Mouse (Mus musculus) stomach, postnatal 0 days (tissue): Measurements from ENCODE around the gene Tars2. TPM values are rescaled to one million over a fixed set of nuclear protein-coding genes. Genes with fewer than 3 reads are reported as not detected.
"Not testable (repeated sequence)": the region's sequence is repeated elsewhere in the genome, so short reads cannot be mapped to it uniquely, and the experiment has no call there.

Experiments used
- ATAC-seq: fragments of 200-750 bp; cut with Nextera tagmentation; 2 replicates; pipeline ENCODE4 v1.8.0; 2017; ENCODE audit not compliant: low FRiP score, low TSS enrichment
- DNase-seq: peaks from one replicate; pipeline ENCODE4 v3.0.0-alpha.2; 2016; ENCODE audit warnings: low spot score
- H3K27ac ChIP-seq: fragments of 300-500 bp; sonication (generic); replicated peaks from 2 replicates; pipeline ENCODE4 v1.5.1; 2014; ENCODE audit warnings: mild to moderate bottlenecking, control low read depth
- H3K27me3 ChIP-seq: fragments of 300-500 bp; sonication (generic); 2 replicates; pipeline ENCODE4 v1.6.1; 2014; ENCODE audit warnings: low read length; ENCODE audit not compliant: control insufficient read depth, insufficient read depth
- H3K36me3 ChIP-seq: fragments of 300-500 bp; sonication (generic); 2 replicates; pipeline ENCODE4 v1.6.1; 2014; ENCODE audit warnings: low read length, mixed read lengths; ENCODE audit not compliant: control insufficient read depth, insufficient read depth
- H3K4me1 ChIP-seq: fragments of 300-500 bp; sonication (generic); replicated peaks from 2 replicates; pipeline ENCODE4 v1.6.1; 2014; ENCODE audit warnings: antibody characterized with exemption; ENCODE audit not compliant: control insufficient read depth, insufficient read depth
- H3K4me2 ChIP-seq: fragments of 300-500 bp; sonication (generic); replicated peaks from 2 replicates; pipeline ENCODE4 v1.6.1; 2014; ENCODE audit warnings: low read depth, mild to moderate bottlenecking, control low read depth, moderate library complexity
- H3K4me3 ChIP-seq: fragments of 300-500 bp; sonication (generic); 2 replicates; pipeline ENCODE4 v1.5.1; 2014; ENCODE audit warnings: low read depth, low read length, control low read depth
- H3K9ac ChIP-seq: fragments of 300-500 bp; sonication (generic); 2 replicates; pipeline ENCODE4 v1.6.1; 2014; ENCODE audit warnings: mild to moderate bottlenecking, low read length, control low read depth, mixed read lengths
- H3K9me3 ChIP-seq: fragments of 300-500 bp; sonication (generic); 2 replicates; pipeline ENCODE4 v1.6.1; 2016; ENCODE audit warnings: low read length; ENCODE audit not compliant: control insufficient read depth
- CTCF ChIP-seq: IDR thresholded peaks from 2 replicates; pipeline ENCODE4 v1.5.1; 2016; ENCODE audit warnings: antibody characterized with exemption, low read depth, mild to moderate bottlenecking, moderate library complexity
- EP300 ChIP-seq: optimal IDR thresholded peaks from 2 replicates; pipeline ENCODE3; 2016; ENCODE audit warnings: antibody characterized with exemption
- WGBS: fragments of 180-500 bp; shearing (Covaris S2); extraction: QIAGEN DNeasy Blood & Tissue Kit; methylation state at CpG from one replicate; pipeline ENCODE4 v1.1.7; 2014; 5-methylcytosine and 5-hydroxymethylcytosine counted together
- microRNA-seq: library from miRNA; unstranded; fragments of <30 nt; microRNA quantifications from one replicate; pipeline ENCODE4, GENCODE M21; 2016
- polyA plus RNA-seq: library from polyadenylated mRNA; unstranded; fragments of >200 nt; fragmentation: Nextera tagmentation; extraction: Ambion mirVana; gene quantifications from 2 replicates; pipeline ENCODE4 v1.2.1, GENCODE M21; 2015

The Tars2 gene
- polyA plus RNA-seq, 1 experiment from 2014 or later: 22.4 TPM

DNA sequence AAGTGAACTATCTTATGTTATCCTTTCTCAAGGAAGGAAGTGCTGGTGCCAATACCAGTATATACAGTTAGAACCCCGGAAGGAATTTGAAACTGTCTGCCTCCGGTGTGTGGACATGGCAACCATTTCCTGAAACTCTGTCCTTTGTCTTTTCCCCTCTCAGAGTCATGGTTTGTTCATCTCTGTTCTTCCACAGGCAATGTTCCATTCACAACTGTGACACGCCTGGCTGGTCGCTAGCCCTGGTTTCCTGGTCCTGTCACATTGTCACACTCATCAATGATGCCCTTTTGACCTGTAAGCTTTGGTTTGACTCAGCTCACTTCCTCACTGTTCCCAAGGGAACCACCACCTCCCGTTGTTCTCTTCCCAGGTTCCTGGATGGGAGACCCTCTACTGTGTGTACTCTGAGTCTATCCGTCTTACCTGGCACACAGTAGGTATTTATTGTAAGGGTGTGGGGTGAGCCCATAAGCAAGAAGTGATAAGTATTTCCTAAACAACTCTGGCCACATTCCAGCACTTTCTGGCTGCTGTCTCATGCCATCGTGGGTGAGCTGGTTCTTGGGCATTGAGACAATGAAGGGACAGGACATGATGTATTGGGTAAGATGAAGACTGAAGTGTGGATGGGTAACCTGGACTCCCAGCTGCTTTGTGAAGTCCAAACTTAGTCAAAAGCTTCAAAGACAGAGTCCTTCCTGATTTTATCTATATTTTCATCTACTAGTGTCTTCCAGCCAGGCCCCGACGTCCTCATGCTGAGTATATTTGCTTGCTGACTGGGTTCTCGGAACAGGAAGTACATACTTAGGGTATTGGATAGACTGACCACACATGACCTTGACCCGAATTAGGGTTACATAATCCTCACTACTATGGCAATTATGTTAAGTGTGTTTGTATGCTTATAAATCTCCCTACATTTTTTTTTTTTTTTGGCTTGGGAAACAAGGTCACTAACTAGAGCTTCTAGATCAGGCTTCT, 65.9 kb downstream of the Tars2 start:
- ATAC-seq (peak; percentile 65), DNase-seq (peak; percentile 37)
- no peak overlapping the region for H3K9ac ChIP-seq
- 48% methylated on average over 11 of the region's 11 CpGs for WGBS
- no peak overlapping the region for H3K4me2 ChIP-seq
- no peaks in the 10 kb centered on the region for H3K36me3 ChIP-seq
- no peaks in the 10 kb centered on the region for H3K27me3 ChIP-seq
- peaks cover 10% of the 10 kb centered on the region; the same call in 1 of the 2 replicates for H3K4me1 ChIP-seq
- no peaks in the 10 kb centered on the region for H3K9me3 ChIP-seq
- TF ChIP-seq EP300: no peak
- no peak for TF ChIP-seq CTCF
- no peak overlapping the region for H3K4me3 ChIP-seq
- H3K27ac ChIP-seq: peak overlapping the region; percentile 41

- Histone ChIP-seq H3K27me3 (no peaks in the 10 kb centered on the region), H3K27ac (no peak overlapping the region), H3K4me1 (peaks cover 10% of the 10 kb centered on the region; the same call in 1 of the 2 replicates), H3K36me3 (no peaks in the 10 kb centered on the region), H3K4me3 (no peak overlapping the region), H3K4me2 (no peak overlapping the region), H3K9me3 (no peaks in the 10 kb centered on the region), H3K9ac (no peak overlapping the region)
- no peak for ATAC-seq
- TF ChIP-seq EP300 (no peak), CTCF (no peak)
- 41% methylated on average over 6 of the region's 6 CpGs for WGBS
- DNase-seq: no peak
These were observed 67.3 kb downstream of the Tars2 start for GRCm38 (mm10) chr3:95692677-95693076.

DNA sequence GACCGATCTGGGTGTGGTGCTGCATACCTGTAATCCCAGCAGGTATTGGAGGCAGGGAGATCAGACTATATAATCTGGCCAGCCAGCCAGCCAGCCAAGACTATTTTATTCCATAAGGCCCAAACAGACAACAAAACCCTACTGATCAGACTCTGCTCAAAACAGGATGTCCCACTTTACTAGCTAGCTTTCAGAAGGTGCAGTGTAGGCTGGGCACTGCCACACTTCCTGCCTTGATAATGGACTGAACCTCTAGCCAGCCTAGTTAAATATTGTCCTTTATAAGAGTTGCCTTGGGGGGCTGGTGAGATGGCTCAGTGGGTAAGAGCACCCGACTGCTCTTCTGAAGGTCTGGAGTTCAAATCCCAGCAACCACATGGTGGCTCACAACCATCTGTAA, 69.5 kb downstream of the Tars2 start:
- 94% methylated on average over 2 of the region's 2 CpGs for WGBS
- H3K9me3 ChIP-seq, DNase-seq, H3K4me2 ChIP-seq, H3K27me3 ChIP-seq, H3K4me1 ChIP-seq, ATAC-seq, H3K36me3 ChIP-seq, H3K9ac ChIP-seq, H3K4me3 ChIP-seq: not testable (repeated sequence)
- peak overlapping the region; percentile 97 for H3K27ac ChIP-seq

Small RNA genes within 50 kb of the gene (microRNA-seq; reads per million reads assigned to microRNA genes)
- gene Mir7014: not detected

Other genes starting within 250 kb of the Tars2 start
- 31.8 and 35.6 TPM in 2 replicates for gene Ctss, start 233.4 kb downstream of the Tars2 start, polyA plus RNA-seq
- not detected in 2 replicates for gene Hormad1, start 200.5 kb downstream of the Tars2 start, polyA plus RNA-seq
- gene Golph3l, start 171.3 kb downstream of the Tars2 start, polyA plus RNA-seq: 24.1 and 25.6 TPM in 2 replicates
- 42.3 and 44.2 TPM in 2 replicates for gene Ensa, start 135.2 kb downstream of the Tars2 start, polyA plus RNA-seq
- 57.9 and 59.2 TPM in 2 replicates for gene Mcl1, start 101.4 kb downstream of the Tars2 start, polyA plus RNA-seq
- 9.4 and 10.4 TPM in 2 replicates for gene Adamtsl4, start 72.3 kb downstream of the Tars2 start, polyA plus RNA-seq
- 254 and 328 TPM in 2 replicates for gene Ecm1, start 20.6 kb downstream of the Tars2 start, polyA plus RNA-seq
- 11.1 and 12.0 TPM in 2 replicates for gene Rprd2, start 58.7 kb upstream of the Tars2 start, polyA plus RNA-seq
- 12.9 and 13.8 TPM in 2 replicates for gene Prpf3, start 95.7 kb upstream of the Tars2 start, polyA plus RNA-seq
- 283 and 301 TPM in 2 replicates for gene Mrps21, start 111.3 kb upstream of the Tars2 start, polyA plus RNA-seq
- 2.3 and 3.2 TPM in 2 replicates for gene Ciart, start 122.0 kb upstream of the Tars2 start, polyA plus RNA-seq
- gene BC028528, start 131.8 kb upstream of the Tars2 start, polyA plus RNA-seq: 14.2 and 14.8 TPM in 2 replicates
- gene Aph1a, start 133.8 kb upstream of the Tars2 start, polyA plus RNA-seq: 33.4 and 37.6 TPM in 2 replicates
- 0.68 and 1.1 TPM in 2 replicates for gene Car14, start 144.5 kb upstream of the Tars2 start, polyA plus RNA-seq
- gene Anp32e, start 169.0 kb upstream of the Tars2 start, polyA plus RNA-seq: 60.4 and 67.2 TPM in 2 replicates
- gene Plekho1, start 235.8 kb upstream of the Tars2 start, polyA plus RNA-seq: 26.1 and 30.6 TPM in 2 replicates